Mouse (Mus musculus) heart, adult 2 months (tissue): ENCODE measurements around the gene Rxrb.

Experiments
- CTCF ChIP-seq: fragments of 200-600 bp; IDR thresholded peaks from 2 replicates; pipeline ENCODE4 v1.8.1; 2022; ENCODE audit warnings: antibody characterized with exemption, mild to moderate bottlenecking, moderate library complexity
- POLR2A ChIP-seq: fragments of 200-500 bp; IDR thresholded peaks from 2 replicates; pipeline ENCODE4 v1.6.1; 2011; ENCODE audit warnings: mild to moderate bottlenecking, low read depth, low read length, control low read depth; ENCODE audit not compliant: insufficient read depth

DNA sequence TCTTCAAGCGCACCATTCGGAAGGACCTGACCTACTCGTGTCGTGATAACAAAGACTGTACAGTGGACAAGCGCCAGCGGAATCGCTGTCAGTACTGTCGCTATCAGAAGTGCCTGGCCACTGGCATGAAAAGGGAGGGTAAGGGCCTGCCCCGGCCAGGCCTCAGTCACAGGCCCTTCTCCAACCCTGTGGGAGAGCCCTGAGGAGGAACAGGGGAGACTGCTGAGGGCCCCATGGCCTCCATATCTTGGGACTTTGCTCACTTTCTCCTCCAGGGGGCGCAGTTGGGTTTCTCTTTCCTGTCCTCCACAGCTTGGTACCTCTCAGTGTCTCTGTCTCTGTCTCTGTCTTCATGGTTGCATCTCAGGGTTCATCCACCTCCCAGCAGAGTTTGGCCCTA lies 2.5 kb downstream of the Rxrb start:
- TF ChIP-seq CTCF, result peak; percentile 82
- TF ChIP-seq POLR2A, result no peak
